Mouse (Mus musculus) liver, embryonic 12.5 days (tissue): ENCODE results near the gene Hapln2. TPM values are rescaled to one million over a fixed set of nuclear protein-coding genes. Genes with fewer than 3 reads are reported as not detected.

Experiments
- ATAC-seq: fragments of 200-750 bp; cut with Nextera tagmentation; 2 replicates; pipeline ENCODE4 v1.8.0; 2017; ENCODE audit warnings: moderate number of reproducible peaks, mild to moderate bottlenecking, moderate library complexity
- H3K27ac ChIP-seq: fragments of 300-500 bp; sonication (generic); 2 replicates; pipeline ENCODE4 v1.5.1; 2016; ENCODE audit warnings: mild to moderate bottlenecking
- H3K27me3 ChIP-seq: fragments of 300-500 bp; sonication (generic); replicated peaks from 2 replicates; pipeline ENCODE4 v1.6.1; 2016; ENCODE audit warnings: mild to moderate bottlenecking, moderate library complexity
- H3K36me3 ChIP-seq: fragments of 300-500 bp; sonication (generic); 2 replicates; pipeline ENCODE4 v1.6.1; 2016; ENCODE audit warnings: mild to moderate bottlenecking, moderate library complexity
- H3K4me1 ChIP-seq: fragments of 300-500 bp; sonication (generic); 2 replicates; pipeline ENCODE4 v1.6.1; 2016
- H3K4me2 ChIP-seq: fragments of 300-500 bp; sonication (generic); 2 replicates; pipeline ENCODE4 v1.6.1; 2016; ENCODE audit warnings: mild to moderate bottlenecking, moderate library complexity
- H3K4me3 ChIP-seq: fragments of 300-500 bp; sonication (generic); 2 replicates; pipeline ENCODE4 v1.5.1; 2016; ENCODE audit warnings: mild to moderate bottlenecking, moderate library complexity
- H3K9ac ChIP-seq: fragments of 300-500 bp; sonication (generic); 2 replicates; pipeline ENCODE4 v1.6.1; 2016; ENCODE audit warnings: mild to moderate bottlenecking, moderate library complexity
- H3K9me3 ChIP-seq: fragments of 300-500 bp; sonication (generic); replicated peaks from 2 replicates; pipeline ENCODE4 v1.6.1; 2016; ENCODE audit warnings: mild to moderate bottlenecking, moderate library complexity
- WGBS: fragments of 180-500 bp; shearing (Covaris S2); methylation state at CpG from one replicate; pipeline ENCODE4 v1.1.7; 2016; ENCODE audit not compliant: insufficient replicate concordance; 5-methylcytosine and 5-hydroxymethylcytosine counted together
- polyA plus RNA-seq: library from polyadenylated mRNA; unstranded; fragments of >200 nt; fragmentation: Nextera tagmentation; extraction: Ambion mirVana; gene quantifications from 2 replicates; pipeline ENCODE4 v1.2.1, GENCODE M21; 2016

Gene Hapln2
- polyA plus RNA-seq, 1 experiment from 2014 or later = not detected

GRCm38 (mm10) chr3:87985505-87986320, 41.7 kb downstream of the Hapln2 start:
- no peak overlapping the region for H3K4me2 ChIP-seq
- H3K27ac ChIP-seq = no peak overlapping the region
- no peaks in the 10 kb centered on the region for H3K9me3 ChIP-seq
- no peak for ATAC-seq
- H3K36me3 ChIP-seq = no peaks in the 10 kb centered on the region
- WGBS = 58% methylated on average over 12 of the region's 12 CpGs
- no peak overlapping the region for H3K4me3 ChIP-seq
- H3K4me1 ChIP-seq = peaks cover 64% of the 10 kb centered on the region
- H3K9ac ChIP-seq = no peak overlapping the region
- peaks cover 73% of the 10 kb centered on the region for H3K27me3 ChIP-seq

- Histone ChIP-seq H3K9ac (no peak overlapping the region), H3K4me2 (no peak overlapping the region), H3K27ac (peak overlapping the region; percentile 79; the same call in 1 of the 2 replicates), H3K4me1 (peaks cover 64% of the 10 kb centered on the region), H3K4me3 (no peak overlapping the region), H3K36me3 (no peaks in the 10 kb centered on the region), H3K9me3 (no peaks in the 10 kb centered on the region), H3K27me3 (peaks cover 63% of the 10 kb centered on the region)
- ATAC-seq = no peak
- 61% methylated on average over 3 of the region's 3 CpGs for WGBS
These were observed 43.3 kb downstream of the Hapln2 start for GRCm38 (mm10) chr3:87984094-87984493.

- H3K36me3 ChIP-seq = no peaks in the 10 kb centered on the region
- peak overlapping the region; percentile 31; the same call in 1 of the 2 replicates for H3K9ac ChIP-seq
- H3K4me1 ChIP-seq = peaks cover 62% of the 10 kb centered on the region
- WGBS = 66% methylated on average over 6 of the region's 6 CpGs
- H3K9me3 ChIP-seq = no peaks in the 10 kb centered on the region
- no peak for ATAC-seq
- no peak overlapping the region for H3K4me3 ChIP-seq
- H3K4me2 ChIP-seq = peak overlapping the region; percentile 50
- peak overlapping the region; percentile 79 for H3K27ac ChIP-seq
- H3K27me3 ChIP-seq = peaks cover 63% of the 10 kb centered on the region
These were observed 43.8 kb downstream of the Hapln2 start for GRCm38 (mm10) chr3:87983627-87984026.

DNA sequence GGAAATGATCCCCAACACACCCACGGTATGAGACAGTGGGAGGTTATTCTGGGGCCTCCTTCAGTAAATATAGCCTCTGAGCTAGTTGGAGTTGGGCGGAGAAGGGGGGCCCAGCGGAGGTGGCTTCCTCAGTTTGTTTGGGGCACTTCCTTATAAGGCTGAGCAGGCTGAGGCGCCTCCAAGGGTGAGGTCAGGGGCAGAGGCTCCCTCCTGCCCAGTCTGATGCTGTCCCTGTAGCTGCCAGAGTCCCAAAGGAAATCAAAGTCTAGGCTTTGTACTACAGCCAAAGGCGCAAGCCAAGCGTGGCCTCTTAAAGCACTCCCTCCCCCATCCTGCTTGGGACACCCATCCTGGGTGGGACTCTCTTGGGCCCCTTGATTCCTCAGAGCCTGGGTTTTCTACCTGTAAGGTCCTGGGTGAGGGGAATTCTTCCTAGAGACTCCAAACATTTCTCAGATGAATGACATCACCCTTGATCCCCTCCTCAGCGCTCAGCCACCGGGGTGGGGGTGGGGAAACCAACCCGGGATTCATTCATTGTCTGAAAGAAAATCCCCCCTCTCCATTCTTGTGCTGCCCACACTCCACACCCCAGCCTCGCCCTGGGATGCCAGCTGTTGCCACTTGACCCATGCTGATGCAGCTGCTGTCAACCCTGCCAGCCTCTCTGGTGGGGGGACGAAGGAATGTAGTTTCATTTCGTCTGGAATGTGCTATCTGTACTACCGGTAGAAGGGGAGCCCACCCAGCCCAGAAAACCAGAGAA, 44.4 kb downstream of the Hapln2 start:
- peak; percentile 40 for ATAC-seq
- peaks cover 63% of the 10 kb centered on the region for H3K27me3 ChIP-seq
- peaks cover 57% of the 10 kb centered on the region for H3K4me1 ChIP-seq
- no peak overlapping the region for H3K4me3 ChIP-seq
- H3K27ac ChIP-seq = peak overlapping the region; percentile 79
- H3K36me3 ChIP-seq = no peaks in the 10 kb centered on the region
- 9% methylated on average over 13 of the region's 13 CpGs for WGBS
- H3K9me3 ChIP-seq = no peaks in the 10 kb centered on the region
- H3K4me2 ChIP-seq = peak overlapping the region; percentile 50
- H3K9ac ChIP-seq = peak overlapping the region; percentile 31; the same call in 1 of the 2 replicates

DNA sequence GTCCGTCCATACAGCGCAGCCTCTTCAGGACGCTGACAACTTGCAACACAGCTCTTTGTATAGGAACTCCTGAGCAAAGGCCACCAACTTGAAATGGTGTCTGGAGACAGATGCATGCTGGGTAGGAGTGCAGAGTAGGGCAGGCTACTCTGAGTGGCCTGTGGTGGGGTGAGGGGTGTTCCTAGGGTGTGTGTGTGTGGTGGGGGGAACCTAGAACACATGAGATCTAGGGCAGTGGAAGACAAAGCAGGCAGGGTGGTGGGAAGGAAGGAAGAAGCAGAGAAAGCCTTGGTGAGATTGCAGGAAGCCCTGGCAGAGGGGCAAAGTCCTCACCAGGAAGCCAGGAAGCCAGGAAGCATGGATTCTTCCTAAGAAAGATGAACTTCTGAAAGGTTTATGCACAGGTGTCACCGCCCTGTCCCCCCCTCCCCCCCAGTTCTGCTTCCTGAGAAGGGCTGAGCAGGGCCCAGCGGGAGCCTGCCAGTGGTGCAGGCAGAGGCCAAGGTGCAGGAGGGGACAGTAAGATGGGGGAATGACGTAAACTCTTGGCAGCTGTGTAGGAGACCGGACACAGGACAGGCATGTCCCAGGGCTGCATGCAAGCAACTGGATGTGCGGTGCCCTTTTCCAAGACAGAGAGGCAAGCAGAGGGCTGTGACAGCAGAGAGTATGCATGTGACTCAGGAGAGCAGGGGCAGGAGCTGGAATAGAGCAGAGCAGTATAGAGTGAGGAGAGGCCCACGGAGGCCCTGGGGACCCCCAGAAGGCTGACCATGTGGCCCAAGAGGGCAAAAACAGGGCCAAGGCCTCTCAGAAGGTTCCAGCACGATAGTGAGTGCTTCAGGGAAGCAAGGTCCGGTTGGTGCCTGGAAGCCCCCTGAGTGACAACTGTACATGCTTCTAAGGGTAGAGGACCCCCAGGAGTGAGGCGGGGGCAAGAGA, 45.2 kb downstream of the Hapln2 start:
- Histone ChIP-seq H3K4me3 (no peak overlapping the region), H3K4me1 (peaks cover 48% of the 10 kb centered on the region), H3K9ac (no peak overlapping the region), H3K36me3 (no peaks in the 10 kb centered on the region), H3K4me2 (peak overlapping the region; percentile 30), H3K9me3 (no peaks in the 10 kb centered on the region), H3K27me3 (peaks cover 67% of the 10 kb centered on the region), H3K27ac (peak overlapping the region; percentile 79)
- WGBS = 35% methylated on average over 12 of the region's 12 CpGs
- ATAC-seq = peak; percentile 8; the same call in 1 of the 2 replicates

GRCm38 (mm10) chr3:87981214-87981760, 46.1 kb downstream of the Hapln2 start:
- H3K4me1 ChIP-seq = peaks cover 40% of the 10 kb centered on the region
- 67% methylated on average over 6 of the region's 6 CpGs for WGBS
- no peak overlapping the region for H3K4me3 ChIP-seq
- H3K36me3 ChIP-seq = no peaks in the 10 kb centered on the region
- peaks cover 70% of the 10 kb centered on the region for H3K27me3 ChIP-seq
- H3K9me3 ChIP-seq = no peaks in the 10 kb centered on the region
- H3K27ac ChIP-seq = no peak overlapping the region
- no peak overlapping the region for H3K9ac ChIP-seq
- ATAC-seq = no peak
- no peak overlapping the region for H3K4me2 ChIP-seq

- no peak overlapping the region for H3K27ac ChIP-seq
- no peak for ATAC-seq
- H3K4me1 ChIP-seq = peaks cover 35% of the 10 kb centered on the region
- H3K36me3 ChIP-seq = no peaks in the 10 kb centered on the region
- no peak overlapping the region for H3K4me3 ChIP-seq
- peaks cover 68% of the 10 kb centered on the region for H3K27me3 ChIP-seq
- H3K9ac ChIP-seq = no peak overlapping the region
- no peaks in the 10 kb centered on the region for H3K9me3 ChIP-seq
- WGBS = 64% methylated on average over 5 of the region's 5 CpGs
- H3K4me2 ChIP-seq = no peak overlapping the region
These were observed 46.7 kb downstream of the Hapln2 start for GRCm38 (mm10) chr3:87980728-87981127.

DNA sequence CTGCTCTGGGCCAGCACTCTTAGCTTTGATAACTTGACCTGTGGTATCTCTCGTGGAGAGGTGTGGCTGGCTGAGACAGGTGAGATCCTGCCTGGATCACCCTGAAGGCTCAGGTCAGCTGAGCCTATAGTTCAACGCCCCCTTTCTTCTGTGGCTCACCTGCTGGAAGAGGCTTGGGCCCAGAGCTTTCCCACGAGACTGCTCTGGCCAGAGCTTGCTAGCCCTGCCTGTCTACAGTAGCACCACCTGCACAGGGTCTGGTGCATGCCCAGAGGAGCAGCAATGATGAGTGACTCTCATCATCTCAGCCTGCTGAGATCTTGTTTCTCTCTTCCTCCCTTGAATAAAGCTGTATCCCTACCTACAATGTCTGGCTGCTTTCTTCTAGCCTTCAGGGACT, 47.3 kb downstream of the Hapln2 start:
- no peak overlapping the region for H3K27ac ChIP-seq
- WGBS = 35% methylated on average over 3 of the region's 3 CpGs
- H3K27me3 ChIP-seq = peaks cover 67% of the 10 kb centered on the region
- no peak overlapping the region for H3K4me3 ChIP-seq
- H3K9ac ChIP-seq = no peak overlapping the region
- no peak for ATAC-seq
- H3K4me1 ChIP-seq = peaks cover 28% of the 10 kb centered on the region
- no peak overlapping the region for H3K4me2 ChIP-seq
- H3K9me3 ChIP-seq = no peaks in the 10 kb centered on the region
- no peaks in the 10 kb centered on the region for H3K36me3 ChIP-seq

- 61% methylated on average over 5 of the region's 5 CpGs for WGBS
- Histone ChIP-seq H3K4me2 (no peak overlapping the region), H3K9ac (no peak overlapping the region), H3K4me1 (peaks cover 28% of the 10 kb centered on the region), H3K9me3 (no peaks in the 10 kb centered on the region), H3K27ac (no peak overlapping the region), H3K4me3 (no peak overlapping the region), H3K36me3 (no peaks in the 10 kb centered on the region), H3K27me3 (peaks cover 71% of the 10 kb centered on the region)
- no peak for ATAC-seq
These were observed 47.9 kb downstream of the Hapln2 start for GRCm38 (mm10) chr3:87979493-87979892.

DNA sequence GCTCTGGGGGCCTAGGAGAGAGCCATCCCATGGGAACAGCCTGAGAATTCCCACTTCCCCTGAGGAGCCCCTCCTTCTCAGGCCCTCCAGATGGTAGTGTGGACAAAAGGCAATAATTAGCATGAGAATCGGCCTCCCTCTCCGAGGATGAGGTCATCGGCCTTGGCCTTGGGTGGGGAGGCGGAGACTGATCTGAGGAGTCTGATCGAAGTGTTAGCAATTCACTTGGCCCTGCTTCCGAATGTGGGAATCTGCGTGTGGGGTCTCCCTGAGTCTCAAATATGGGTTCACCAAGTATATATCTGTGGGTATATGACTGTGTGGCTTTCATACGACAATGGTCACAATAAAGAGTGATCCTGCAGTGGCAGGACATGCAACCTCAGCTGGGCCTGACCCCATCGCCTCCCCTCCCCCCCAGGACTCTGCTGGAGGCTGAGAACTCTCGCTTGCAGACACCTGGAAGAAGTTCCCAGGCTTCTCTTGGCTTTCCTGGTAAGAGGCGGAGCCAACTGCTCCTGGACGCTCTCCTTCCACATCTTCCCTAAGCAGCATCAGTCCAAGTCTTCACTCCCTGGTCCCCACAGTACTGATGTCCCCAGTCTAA, 52.9 kb downstream of the Hapln2 start:
- Histone ChIP-seq H3K36me3 (no peaks in the 10 kb centered on the region), H3K4me1 (peaks cover 24% of the 10 kb centered on the region), H3K4me2 (no peak overlapping the region), H3K27me3 (peaks cover 95% of the 10 kb centered on the region), H3K27ac (no peak overlapping the region), H3K4me3 (no peak overlapping the region), H3K9ac (no peak overlapping the region), H3K9me3 (no peaks in the 10 kb centered on the region)
- no peak for ATAC-seq
- WGBS = 47% methylated on average over 12 of the region's 12 CpGs
